Mouse (Mus musculus): ENCODE data around the gene Ncapd3.

Gene Ncapd3

DNA sequence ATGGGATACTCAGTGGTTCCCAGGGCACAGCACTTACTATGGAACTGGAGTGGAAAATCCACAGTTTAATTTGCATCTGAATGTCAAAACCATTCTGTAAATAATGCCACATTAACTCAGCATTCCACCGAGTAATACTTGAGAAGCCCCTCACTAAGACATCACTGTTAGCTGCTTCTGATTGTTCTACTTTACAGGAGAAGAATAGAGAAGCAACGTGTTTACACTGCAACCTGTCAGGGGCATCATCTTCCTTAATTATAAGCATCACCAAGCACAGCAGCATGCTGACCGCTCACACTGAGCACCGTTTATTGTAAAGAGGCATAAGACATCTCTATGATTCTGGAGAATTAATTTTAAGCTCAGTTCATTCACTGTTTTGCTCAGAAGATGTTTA is 93.0 kb downstream of the Ncapd3 start:
- no peak for DNase-seq (ENCODE audit: low read depth, low spot score)

DNA sequence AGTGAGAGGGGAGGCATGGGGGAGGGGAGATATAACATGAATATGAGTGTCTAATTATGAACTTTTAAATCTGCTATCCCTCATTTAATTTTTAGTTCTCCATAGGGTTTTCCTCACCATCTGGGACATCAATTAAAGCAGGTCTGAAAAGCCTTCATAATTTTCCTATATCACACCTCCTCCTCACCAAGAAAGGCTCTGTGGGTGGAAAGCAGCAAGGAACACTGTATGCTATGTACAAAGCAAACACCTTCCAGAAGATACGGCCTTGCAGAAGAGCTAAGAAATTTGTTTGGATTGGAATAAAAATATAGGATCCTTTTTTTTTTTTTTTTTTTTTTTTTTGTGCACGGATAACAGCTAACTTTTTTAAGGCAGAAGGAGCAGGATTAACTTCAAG is 94.0 kb downstream of the Ncapd3 start:
- DNase-seq (ENCODE audit: low read depth, low spot score): no peak

DNA sequence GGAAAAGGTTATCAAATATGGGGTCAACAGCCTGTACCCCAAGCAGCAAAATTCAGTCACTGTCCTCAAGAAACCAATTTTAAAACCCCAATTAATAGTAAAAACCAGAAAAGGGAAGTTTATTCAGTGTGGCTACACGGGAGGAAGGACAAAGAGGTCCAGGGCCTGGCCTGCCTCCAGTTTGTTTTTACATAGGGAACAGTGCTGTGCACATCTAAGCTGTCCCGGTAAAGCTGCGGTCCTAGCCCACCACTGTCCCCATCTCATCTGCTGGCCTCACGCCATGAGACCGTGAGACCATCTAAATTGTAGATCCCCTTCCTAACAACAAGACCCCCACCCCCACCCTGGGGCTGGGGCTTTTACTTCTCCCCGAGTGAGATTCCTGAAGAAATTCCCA is 95.5 kb downstream of the Ncapd3 start:
- DNase-seq (ENCODE audit: low read depth, low spot score): no peak

DNA sequence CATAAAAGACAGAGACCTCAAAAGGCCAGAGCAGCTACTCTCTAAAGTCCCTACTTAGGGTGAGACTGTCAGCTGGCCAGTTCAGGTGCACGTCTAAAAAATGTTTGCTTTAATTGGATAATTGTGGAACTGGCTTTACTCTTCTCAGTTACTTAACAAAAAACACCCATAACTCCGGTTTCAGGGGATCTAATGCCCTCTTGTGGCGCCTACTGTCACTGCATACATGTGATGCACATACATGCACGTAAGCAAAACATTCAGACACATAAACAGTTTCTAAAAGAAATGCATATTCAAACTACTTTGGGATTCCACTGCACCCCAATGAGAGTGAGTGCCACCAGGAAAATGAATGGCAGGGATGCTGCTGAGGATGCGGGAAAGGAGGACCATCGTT is 96.6 kb downstream of the Ncapd3 start:
- no peak for DNase-seq (ENCODE audit: low read depth, low spot score)

DNA sequence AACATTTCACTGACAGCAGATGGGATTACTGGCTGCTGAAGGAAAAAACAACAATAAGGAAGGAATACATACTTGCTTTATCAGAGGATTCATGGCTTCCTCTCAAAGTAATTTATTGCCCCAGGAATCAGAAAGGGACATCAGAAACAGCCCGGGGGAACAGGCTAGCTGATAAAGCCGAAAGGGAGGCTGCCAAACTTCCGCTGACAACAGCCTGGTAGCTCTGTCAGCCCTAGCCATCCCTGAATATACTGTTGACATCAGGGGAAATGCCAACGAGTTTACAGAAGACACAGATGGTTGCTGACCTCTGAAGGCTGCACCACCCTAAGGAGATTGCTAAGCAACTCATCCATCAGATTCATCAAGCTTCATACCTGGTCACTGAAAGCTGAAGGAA is 98.7 kb downstream of the Ncapd3 start:
- DNase-seq (ENCODE audit: low read depth, low spot score): no peak

DNA sequence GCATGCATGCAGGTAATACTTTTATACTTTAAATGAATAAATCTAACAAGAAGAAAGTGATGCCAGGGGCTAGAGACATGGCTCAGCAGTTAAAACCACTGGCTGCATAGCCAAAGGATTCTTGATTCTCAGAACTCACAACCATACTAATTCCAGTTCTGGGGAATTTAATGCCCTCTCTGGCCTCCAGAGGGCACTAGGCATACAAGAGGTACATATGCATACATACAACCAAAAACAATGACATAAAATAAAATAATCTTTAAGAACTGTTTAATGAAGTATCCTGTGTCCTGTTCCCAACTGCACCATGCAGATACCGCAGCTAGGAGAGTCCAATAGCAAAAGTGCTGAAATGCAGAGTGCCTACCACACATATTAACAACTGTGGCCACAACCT is 104.4 kb downstream of the Ncapd3 start:
- DNase-seq (ENCODE audit: low read depth, low spot score): no peak

DNA sequence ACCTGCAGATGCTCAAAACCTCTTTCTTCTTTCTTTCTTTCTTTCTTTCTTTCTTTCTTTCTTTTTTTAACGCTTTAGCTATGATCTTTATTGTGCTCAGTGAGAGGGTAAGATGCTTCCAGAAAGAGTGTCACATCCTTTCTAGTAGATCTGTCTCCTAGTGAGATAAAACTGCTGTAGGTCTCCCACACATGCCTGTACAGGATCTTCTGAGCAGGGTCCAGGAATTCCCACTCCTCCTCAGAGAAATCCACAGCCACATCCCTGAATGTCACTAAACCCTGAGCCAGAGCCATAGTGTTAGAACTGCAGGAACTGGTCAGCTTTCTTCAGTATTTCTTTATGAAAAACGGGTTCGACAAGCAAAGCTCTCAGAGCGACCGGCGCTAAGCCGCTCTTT is 105.4 kb downstream of the Ncapd3 start:
- no peak for DNase-seq (ENCODE audit: low read depth, low spot score)

DNA sequence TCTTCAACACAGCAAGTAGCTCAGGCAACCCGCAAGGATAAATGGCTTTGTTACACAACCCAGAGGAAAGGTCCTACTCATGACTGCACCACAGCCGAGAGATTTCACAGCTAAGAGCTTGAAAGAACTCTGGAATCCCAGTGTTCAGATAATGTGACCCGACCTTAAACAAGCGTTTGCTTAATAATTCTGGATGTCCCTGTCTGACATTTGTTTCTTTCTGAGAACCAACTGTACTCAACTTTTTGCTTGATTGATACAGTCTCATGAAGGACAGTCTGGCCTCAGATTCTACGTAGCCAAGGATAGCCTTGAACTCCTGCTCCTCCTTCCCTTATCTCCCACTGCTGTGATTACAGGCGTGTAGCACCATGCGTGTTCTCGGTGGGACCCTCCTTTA is 106.7 kb downstream of the Ncapd3 start:
- no peak for DNase-seq (ENCODE audit: low read depth, low spot score)

DNA sequence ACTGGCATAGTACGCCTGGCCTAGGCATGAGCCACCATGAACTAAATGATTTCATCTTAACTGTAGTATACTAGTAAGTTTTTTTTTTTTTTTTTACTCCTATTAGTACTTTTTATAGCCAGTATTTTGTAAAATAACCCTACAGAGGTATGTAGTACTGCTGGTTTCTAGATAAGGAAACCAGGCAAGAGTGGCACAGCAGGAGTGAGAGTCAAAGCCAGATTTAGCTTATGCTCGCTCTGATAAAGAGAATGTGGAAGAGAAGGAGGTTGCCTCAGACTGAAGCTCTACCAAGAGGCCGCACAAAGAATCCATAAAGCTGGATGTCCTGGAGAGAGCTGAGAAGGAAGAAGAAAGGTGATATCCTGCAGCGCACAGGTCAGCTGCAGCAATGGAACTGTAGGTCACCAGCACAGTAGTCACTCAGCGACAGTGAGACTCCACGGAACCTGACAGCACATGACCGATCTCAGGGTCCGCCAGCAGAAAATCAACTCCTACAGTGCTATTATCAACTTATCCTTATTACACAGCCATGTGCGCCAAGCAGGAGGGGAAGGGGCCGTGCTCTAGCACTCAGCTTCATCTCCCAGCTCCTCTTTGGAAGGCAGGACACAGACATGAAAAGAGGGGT is 110.6 kb downstream of the Ncapd3 start:
- DNase-seq (ENCODE audit: low read depth, low spot score): no peak

DNA sequence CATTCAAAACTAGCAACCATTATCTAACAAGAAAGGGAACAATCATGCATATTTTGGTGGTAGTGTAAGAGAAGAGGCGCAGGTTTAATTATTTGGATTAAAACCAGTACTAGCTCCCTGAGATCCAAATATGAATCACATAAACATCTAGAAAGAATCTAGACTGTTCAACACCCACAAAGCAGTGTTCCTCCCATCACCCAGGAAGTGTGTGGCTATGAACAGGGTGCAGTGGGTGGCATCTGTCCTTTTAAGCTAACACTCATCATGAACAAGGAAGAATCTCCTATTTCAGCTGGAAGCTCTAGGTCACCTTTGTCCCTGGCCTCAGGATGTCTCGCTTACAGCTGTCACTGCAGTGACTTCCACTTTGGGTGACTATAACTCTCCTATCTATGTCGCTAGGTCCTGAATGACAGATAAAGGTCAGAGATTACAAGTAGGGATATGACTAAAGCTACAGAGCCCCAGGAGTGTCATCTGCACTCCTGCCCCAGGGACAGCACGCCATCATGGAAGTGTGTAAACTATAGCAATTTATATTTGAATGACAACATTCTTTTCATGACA is 114.4 kb downstream of the Ncapd3 start:
- no peak for DNase-seq (ENCODE audit: low read depth, low spot score)

All from brain, embryonic 18.5 days (tissue).